Mouse (Mus musculus) thymus, adult 2 months (tissue): ENCODE measurements around the gene Pten. TPM values are rescaled to one million over a fixed set of nuclear protein-coding genes. Genes with fewer than 3 reads are reported as not detected.

Experiments
- DNase-seq: peaks from one replicate; pipeline ENCODE4 v3.0.0; 2021
- H3K27ac ChIP-seq: fragments of 200-500 bp; 2 replicates; pipeline ENCODE4 v1.5.1; 2012; ENCODE audit warnings: low read length, control low read depth; ENCODE audit not compliant: control insufficient read depth, insufficient read depth
- H3K27me3 ChIP-seq: fragments of 200-500 bp; 2 replicates; pipeline ENCODE4 v1.6.1; 2012; ENCODE audit warnings: mild to moderate bottlenecking, low read length, moderate library complexity, mixed read lengths; ENCODE audit not compliant: control insufficient read depth, insufficient read depth
- H3K36me3 ChIP-seq: fragments of 200-500 bp; 2 replicates; pipeline ENCODE4 v1.6.1; 2012; ENCODE audit warnings: mild to moderate bottlenecking, low read length, moderate library complexity; ENCODE audit not compliant: control insufficient read depth, insufficient read depth
- H3K4me1 ChIP-seq: fragments of 200-500 bp; replicated peaks from 2 replicates; pipeline ENCODE4 v1.6.1; 2012; ENCODE audit warnings: low read length; ENCODE audit not compliant: control insufficient read depth, insufficient read depth
- H3K4me3 ChIP-seq: fragments of 200-500 bp; 2 replicates; pipeline ENCODE4 v1.5.1; 2012; ENCODE audit warnings: mild to moderate bottlenecking, low read length, control low read depth, moderate library complexity; ENCODE audit not compliant: control insufficient read depth, insufficient read depth
- CTCF ChIP-seq: fragments of 200-500 bp; IDR thresholded peaks from 2 replicates; pipeline ENCODE4 v1.5.1; 2012; ENCODE audit warnings: mild to moderate bottlenecking, control low read depth, low read length, moderate library complexity, borderline replicate concordance; ENCODE audit not compliant: control insufficient read depth, poor library complexity, insufficient read depth; ENCODE audit errors: extremely low read depth
- POLR2A ChIP-seq: fragments of 200-500 bp; IDR thresholded peaks from 2 replicates; pipeline ENCODE4 v1.6.1; 2012; ENCODE audit warnings: mild to moderate bottlenecking, low read length, control low read depth, moderate library complexity; ENCODE audit not compliant: control insufficient read depth, poor library complexity, insufficient read depth; ENCODE audit errors: extremely low read depth
- WGBS: fragments of 180-500 bp; shearing (Covaris S2); methylation state at CpG from one replicate; pipeline ENCODE4 v1.1.7; 2018; 5-methylcytosine and 5-hydroxymethylcytosine counted together
- polyA plus RNA-seq: library from polyadenylated mRNA; depleted of rRNA; stranded (reverse); fragments of >200 nt; gene quantifications from 2 replicates; pipeline ENCODE4 v1.2.3, GENCODE M21; 2012; rRNA removed

The Pten gene
- polyA plus RNA-seq, 1 experiment = 37.0 TPM

- no peak for DNase-seq
- H3K27me3 ChIP-seq = no peaks in the 10 kb centered on the region
- 95% methylated on average over 12 of the region's 12 CpGs for WGBS
- TF ChIP-seq CTCF (no peak), POLR2A (no peak)
- no peak overlapping the region for H3K4me3 ChIP-seq
- no peak overlapping the region for H3K27ac ChIP-seq
- no peaks in the 10 kb centered on the region for H3K4me1 ChIP-seq
- H3K36me3 ChIP-seq = no peaks in the 10 kb centered on the region
Measured at GRCm38 (mm10) chr19:32861675-32862575, 104.6 kb downstream of the Pten start.

DNA sequence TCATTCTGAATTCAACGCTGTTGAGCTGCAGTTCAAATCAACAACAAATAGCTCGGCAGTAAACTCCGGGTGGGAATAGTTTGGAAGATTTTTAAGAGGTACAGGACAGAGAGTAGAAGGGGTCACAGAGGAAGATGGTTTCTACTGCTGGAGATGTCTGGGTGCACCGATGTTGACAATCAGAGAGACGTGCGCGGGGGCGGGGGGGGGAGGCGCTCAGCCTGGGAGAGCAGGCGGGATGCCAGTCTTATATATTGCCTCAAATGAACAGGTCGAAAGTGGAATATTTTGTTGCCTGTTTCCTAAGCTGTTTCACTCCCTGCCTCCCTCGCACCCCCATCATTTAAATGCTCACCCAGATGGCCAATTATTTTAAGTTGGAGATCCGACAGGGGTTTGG, 109.5 kb downstream of the Pten start:
- no peak for TF ChIP-seq POLR2A
- TF ChIP-seq CTCF = no peak
- DNase-seq = no peak
- H3K36me3 ChIP-seq = no peaks in the 10 kb centered on the region
- peaks cover 6% of the 10 kb centered on the region for H3K4me1 ChIP-seq
- WGBS = 92% methylated on average over 13 of the region's 13 CpGs
- no peak overlapping the region for H3K4me3 ChIP-seq
- no peak overlapping the region for H3K27ac ChIP-seq
- no peaks in the 10 kb centered on the region for H3K27me3 ChIP-seq

DNA sequence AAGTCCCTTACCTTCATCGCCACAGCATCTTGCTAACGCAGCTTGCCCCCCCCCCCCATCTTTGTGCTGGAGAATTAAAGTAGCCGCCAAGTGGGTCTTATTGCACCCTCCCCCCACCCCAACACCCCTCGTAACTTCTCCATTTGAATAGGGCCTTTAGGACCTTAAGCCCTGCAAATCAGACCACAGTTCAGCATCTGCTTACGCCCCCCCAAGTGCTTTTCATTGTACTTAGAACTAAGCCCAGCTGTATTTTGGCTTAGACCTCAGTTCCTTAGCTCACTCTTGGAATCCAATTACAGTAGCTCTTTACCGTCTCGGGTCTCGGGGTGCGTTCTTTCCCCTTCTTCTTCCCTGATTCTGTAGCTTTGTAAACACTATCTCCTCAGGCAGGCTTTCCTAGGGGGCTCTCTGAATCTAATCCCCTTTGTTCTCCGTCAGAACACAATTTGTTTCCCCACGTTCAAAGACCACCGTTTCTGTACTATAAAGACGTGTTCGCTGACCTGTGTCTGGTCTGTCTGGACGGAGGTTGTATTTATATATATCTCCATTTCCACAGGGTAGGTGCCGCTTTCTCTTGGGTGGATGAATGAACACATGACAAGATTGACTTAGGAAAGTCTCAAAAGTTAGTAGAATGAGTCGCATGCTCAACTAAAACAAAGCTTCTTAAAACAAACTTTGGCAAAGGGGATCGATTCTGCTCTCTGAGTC, 110.0 kb downstream of the Pten start:
- Histone ChIP-seq H3K36me3 (no peaks in the 10 kb centered on the region), H3K4me3 (no peak overlapping the region), H3K27ac (no peak overlapping the region), H3K4me1 (peaks cover 6% of the 10 kb centered on the region), H3K27me3 (no peaks in the 10 kb centered on the region)
- no peak for DNase-seq
- WGBS = 92% methylated on average over 18 of the region's 18 CpGs
- TF ChIP-seq CTCF (no peak), POLR2A (no peak)

DNA sequence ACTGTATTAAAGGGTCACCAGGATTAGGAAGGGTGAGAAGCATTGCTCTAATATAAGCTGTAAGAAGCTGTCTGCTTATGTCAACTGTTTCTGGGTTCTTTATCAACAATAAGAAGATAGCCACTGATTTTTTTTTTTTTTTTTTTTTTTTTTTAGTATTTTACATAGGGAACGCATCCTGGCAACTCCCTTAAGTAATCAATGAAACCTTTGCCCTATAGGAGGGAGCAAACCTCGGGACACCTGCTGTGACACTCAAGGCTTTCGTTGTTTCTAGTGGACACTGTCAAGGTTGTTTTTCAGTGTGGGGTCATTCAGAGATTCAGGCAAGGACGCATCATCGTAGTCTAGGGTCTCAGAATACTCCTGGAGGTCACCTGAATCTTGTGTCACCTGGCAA, 111.3 kb downstream of the Pten start:
- Histone ChIP-seq H3K36me3 (no peaks in the 10 kb centered on the region), H3K4me1 (peaks cover 6% of the 10 kb centered on the region), H3K27me3 (no peaks in the 10 kb centered on the region), H3K27ac (no peak overlapping the region), H3K4me3 (no peak overlapping the region)
- no peak for TF ChIP-seq CTCF
- TF ChIP-seq POLR2A = no peak
- DNase-seq = no peak
- 93% methylated on average over 5 of the region's 5 CpGs for WGBS

DNA sequence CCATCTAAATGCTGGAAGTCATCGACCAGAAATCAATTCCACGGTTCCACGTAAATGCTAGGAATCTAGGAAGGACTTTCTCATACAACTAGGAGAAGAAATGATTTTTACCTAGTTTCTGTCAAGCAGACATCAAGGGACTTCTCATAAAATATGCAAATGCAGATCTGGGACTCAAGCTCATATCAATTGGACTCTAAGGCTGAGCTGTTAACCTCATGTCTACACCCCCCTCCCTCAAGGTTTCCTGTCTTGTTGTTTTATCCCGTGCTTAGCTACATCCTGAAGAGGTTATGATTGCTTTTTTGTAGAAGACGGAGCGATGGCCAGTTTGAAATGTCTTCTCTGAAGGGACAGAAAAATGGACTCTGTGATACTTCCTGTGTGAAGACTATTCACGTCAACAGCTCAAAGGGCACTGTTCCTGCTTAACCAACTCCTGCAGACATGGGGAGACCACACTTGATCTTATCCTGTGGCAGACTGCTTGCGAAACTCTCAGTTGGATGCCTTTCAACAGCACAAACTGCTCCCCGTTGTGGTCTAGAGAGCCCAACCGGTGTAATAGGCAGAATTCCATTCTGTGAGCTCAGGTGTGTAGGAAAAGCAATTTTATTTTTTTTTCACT, 111.9 kb downstream of the Pten start:
- H3K36me3 ChIP-seq = no peaks in the 10 kb centered on the region
- no peak overlapping the region for H3K4me3 ChIP-seq
- TF ChIP-seq POLR2A (no peak), CTCF (no peak)
- H3K27me3 ChIP-seq = no peaks in the 10 kb centered on the region
- H3K4me1 ChIP-seq = peaks cover 6% of the 10 kb centered on the region
- no peak overlapping the region for H3K27ac ChIP-seq
- peak; percentile 16 for DNase-seq
- WGBS = 25% methylated on average over 10 of the region's 10 CpGs

DNA sequence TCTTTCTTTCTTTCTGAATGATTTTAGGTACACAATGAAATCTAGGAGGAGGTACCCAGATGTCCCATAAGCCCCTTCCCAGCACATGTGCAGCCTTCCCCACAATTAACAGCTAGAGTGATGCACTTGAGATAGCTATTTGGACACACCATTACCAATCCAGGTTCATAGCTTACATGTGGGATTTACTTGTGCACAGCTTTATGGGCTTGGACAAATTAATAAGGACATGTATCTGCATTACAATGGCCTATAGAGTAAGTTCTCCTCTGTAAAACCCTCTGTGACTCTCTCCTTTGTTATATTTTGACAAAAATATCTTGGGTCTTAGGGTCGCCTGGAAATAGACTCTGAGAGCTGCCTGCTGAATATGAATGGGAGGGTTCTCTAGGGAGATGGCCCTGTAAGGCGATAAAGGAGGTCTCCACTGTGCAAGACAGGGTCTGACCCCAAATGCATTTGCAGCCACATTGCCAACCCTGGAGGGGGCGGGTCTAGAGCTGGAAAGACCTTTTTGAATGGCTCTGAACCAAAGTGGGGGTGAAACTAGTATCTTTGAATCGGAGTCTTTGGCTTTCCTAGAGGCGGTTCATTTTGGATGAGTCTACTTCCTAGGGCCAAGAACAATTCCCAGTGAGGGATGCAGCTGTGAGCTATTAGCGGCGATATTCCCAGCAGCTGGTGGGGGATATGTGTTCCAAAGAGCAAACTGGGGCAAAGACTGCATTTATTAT, 116.8 kb downstream of the Pten start:
- peaks cover 3% of the 10 kb centered on the region for H3K4me1 ChIP-seq
- H3K4me3 ChIP-seq = no peak overlapping the region
- DNase-seq = no peak
- H3K36me3 ChIP-seq = no peaks in the 10 kb centered on the region
- H3K27me3 ChIP-seq = no peaks in the 10 kb centered on the region
- 96% methylated on average over 7 of the region's 7 CpGs for WGBS
- no peak for TF ChIP-seq CTCF
- TF ChIP-seq POLR2A = no peak
- no peak overlapping the region for H3K27ac ChIP-seq

Other genes starting within 250 kb of the Pten start
- gene Papss2, start 161.7 kb upstream of the Pten start, polyA plus RNA-seq = 5.7 and 6.5 TPM in 2 replicates
- gene Atad1, start 17.7 kb upstream of the Pten start, polyA plus RNA-seq = 13.6 and 17.7 TPM in 2 replicates